Mouse (Mus musculus) embryonic stem cell, embryonic (primary cell): ENCODE measurements around the gene Actl11.

Source experiments
- CTCF ChIA-PET, 4 experiments: fragments of 300-600 bp in 2 of 4; fragments of 350-600 bp in 2 of 4; sonication (Branson Sonifier 250); formaldehyde crosslinking; loops; one replicate each; lab custom pipeline; 2022; ENCODE audit warnings: inconsistent platforms in 2 of 4; lab: Charles Lee
- POLR2A ChIA-PET, 4 experiments: fragments of 300-600 bp in 2 of 4; fragments of 350-600 bp in 2 of 4; sonication (Branson Sonifier 250); formaldehyde crosslinking; loops; one replicate each; lab custom pipeline; 2022; ENCODE audit warnings: antibody characterized with exemption in 4 of 4, inconsistent platforms in 1 of 4; lab: Charles Lee

Gene Actl11

GRCm38 (mm10) chr9:107962916-107963315 is 34.6 kb downstream of the Actl11 start:
- ChIA-PET POLR2A (interaction anchor here (0.6 to 5.6 kb wide), 20 partner anchors 9 to 117 kb away, joined by 3 to 46 read pairs (median 6); partner anchors contain the start of genes Amigo3 (in 2 of the 4), Inka1 (in 2 of the 4), Ip6k1 (in 2 of the 4) and Mst1r (in 1 of the 4)), CTCF (interaction anchor here (0.6 to 5.3 kb wide), 18 partner anchors 9 to 166 kb away, joined by 3 to 88 read pairs (median 7); partner anchors contain the start of genes Amigo3 (in 1 of the 4), Inka1 (in 1 of the 4) and Mst1r (in 1 of the 4))

GRCm38 (mm10) chr9:107963700-107964099 is 35.4 kb downstream of the Actl11 start:
- POLR2A ChIA-PET: interaction anchor here in 3 of 4 experiments (0.6 to 5.6 kb wide), 21 partner anchors 8 to 681 kb away, joined by 3 to 46 read pairs (median 4); partner anchors contain the start of genes Amigo3 (in 2 of the 3), Inka1 (in 2 of the 3), Traip (in 2 of the 3) and Gm20661 (in 1 of the 3)
- CTCF ChIA-PET: interaction anchor here (0.5 to 5.3 kb wide), 50 partner anchors 8 to 1149 kb away, joined by 3 to 88 read pairs (median 4); partner anchors contain the start of genes Inka1 (in 4 of the 4), Amigo3 (in 2 of the 4), Cdhr4 (in 1 of the 4) and Gm20661 (in 1 of the 4)

- CTCF ChIA-PET: interaction anchor here in 3 of 4 experiments (1.2 to 5.3 kb wide), 9 partner anchors 21 to 246 kb away, joined by 4 to 88 read pairs (median 7); partner anchors contain the start of genes Inka1 (in 1 of the 3) and Mst1r (in 1 of the 3)
- POLR2A ChIA-PET: interaction anchor here in 3 of 4 experiments (0.6 to 4.7 kb wide), 11 partner anchors 13 to 131 kb away, joined by 3 to 46 read pairs (median 4); partner anchors contain the start of genes Inka1 (in 3 of the 3), Amigo3 (in 2 of the 3), Gmppb (in 1 of the 3) and Traip (in 1 of the 3)
These were observed 36.4 kb downstream of the Actl11 start for GRCm38 (mm10) chr9:107964681-107965080.

DNA sequence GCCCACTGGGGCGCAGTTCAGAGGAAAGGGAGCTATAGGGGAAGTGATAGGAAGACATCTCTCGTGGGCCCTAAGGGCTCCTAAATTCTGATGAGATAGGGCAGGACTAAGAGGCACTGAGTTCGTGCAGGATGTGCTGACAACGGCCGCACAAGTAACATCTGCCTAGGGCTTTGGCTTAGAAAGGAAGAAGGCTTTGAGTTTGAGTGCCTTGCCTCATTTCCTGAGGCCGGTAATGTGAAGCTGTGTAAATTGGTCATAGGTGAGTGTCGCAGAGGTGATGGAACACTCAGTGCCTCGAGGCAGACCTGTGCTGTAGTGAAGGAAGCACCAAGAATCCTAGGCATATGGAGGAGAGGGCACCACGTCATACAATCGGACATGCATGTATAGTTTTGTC is 38.4 kb downstream of the Actl11 start:
- ChIA-PET POLR2A (interaction anchor here in 2 of 4 experiments (0.8 to 2.1 kb wide), 6 partner anchors 9 to 87 kb away, joined by 3 to 6 read pairs (median 3); partner anchors contain the start of genes Amigo3 (in 1 of the 2) and Ip6k1 (in 1 of the 2)), CTCF (interaction anchor here in 3 of 4 experiments (0.9 to 1.3 kb wide), 3 partner anchors 19 to 44 kb away, joined by 3 read pairs; partner anchors contain the start of gene Inka1 (in 2 of the 3))

DNA sequence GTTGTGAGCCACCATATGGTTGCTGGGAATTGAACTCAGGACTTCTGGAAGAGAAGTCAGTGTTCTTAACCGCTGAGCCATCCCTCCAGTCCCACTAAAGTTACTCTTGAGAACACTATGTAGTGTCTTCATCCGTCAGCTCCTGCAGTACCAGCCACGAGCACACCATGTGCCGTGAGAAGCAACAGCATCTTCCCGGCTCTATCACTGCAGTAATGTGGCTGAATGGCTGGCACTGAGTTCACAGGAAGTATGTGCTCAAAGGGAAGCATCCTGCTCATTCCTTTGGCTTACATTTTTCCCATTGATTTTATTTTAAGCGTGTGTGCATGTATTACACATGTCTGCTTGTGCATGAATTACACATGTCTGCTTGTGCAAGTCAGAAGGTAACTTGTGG is 39.2 kb downstream of the Actl11 start:
- CTCF ChIA-PET: interaction anchor here in 3 of 4 experiments (0.8 to 1.1 kb wide), 3 partner anchors 18 to 100 kb away, joined by 3 to 4 read pairs (median 3); partner anchors contain the start of gene Inka1 (in 1 of the 3)
- POLR2A ChIA-PET: interaction anchor here in 2 of 4 experiments (0.8 to 2.1 kb wide), 5 partner anchors 10 to 86 kb away, joined by 3 to 9 read pairs (median 6); partner anchors contain the start of genes Ip6k1 (in 2 of the 2) and Amigo3 (in 1 of the 2)

DNA sequence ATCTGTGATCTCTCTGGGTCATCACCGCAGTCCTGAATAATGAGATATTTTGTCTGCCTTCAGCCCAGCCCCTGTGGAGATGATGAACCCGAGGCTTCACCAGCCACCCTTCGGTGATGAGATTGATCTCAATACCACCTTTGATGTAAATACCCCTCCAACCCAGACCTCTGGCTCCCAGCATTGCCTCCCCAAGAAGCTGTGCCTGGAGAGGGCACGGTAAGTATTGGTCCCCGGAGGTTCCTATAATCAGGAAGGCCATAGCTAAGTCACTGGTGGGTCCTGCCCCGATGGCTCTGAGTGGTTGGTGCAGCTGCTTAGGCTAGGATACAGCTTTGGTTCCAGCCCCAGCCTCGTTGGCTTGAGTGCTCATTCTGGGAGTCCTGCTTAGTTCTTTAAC is 40.3 kb downstream of the Actl11 start:
- ChIA-PET POLR2A (interaction anchor here in 2 of 4 experiments (1.0 to 2.1 kb wide), 5 partner anchors 13 to 38 kb away, joined by 3 to 9 read pairs (median 6); partner anchors contain the start of genes Ip6k1 (in 2 of the 2) and Inka1 (in 1 of the 2)), CTCF (interaction anchor here in 2 of 4 experiments (0.6 to 1.1 kb wide), 2 partner anchors 14 to 99 kb away, joined by 3 to 4 read pairs; partner anchors contain the start of gene Gm20661 (in 1 of the 2))

- CTCF ChIA-PET: interaction anchor here in 3 of 4 experiments (0.6 to 4.2 kb wide), 7 partner anchors 9 to 411 kb away, joined by 3 to 27 read pairs (median 6); partner anchors contain the start of genes Amigo3 (in 1 of the 3) and Inka1 (in 1 of the 3)
- POLR2A ChIA-PET: interaction anchor here in 3 of 4 experiments (0.8 to 4.9 kb wide), 16 partner anchors 9 to 114 kb away, joined by 3 to 38 read pairs (median 7); partner anchors contain the start of genes Inka1 (in 3 of the 3), Ip6k1 (in 2 of the 3), Cdhr4 (in 1 of the 3) and Gm20661 (in 1 of the 3)
These were observed 42.0 kb downstream of the Actl11 start for GRCm38 (mm10) chr9:107970311-107970710.

DNA sequence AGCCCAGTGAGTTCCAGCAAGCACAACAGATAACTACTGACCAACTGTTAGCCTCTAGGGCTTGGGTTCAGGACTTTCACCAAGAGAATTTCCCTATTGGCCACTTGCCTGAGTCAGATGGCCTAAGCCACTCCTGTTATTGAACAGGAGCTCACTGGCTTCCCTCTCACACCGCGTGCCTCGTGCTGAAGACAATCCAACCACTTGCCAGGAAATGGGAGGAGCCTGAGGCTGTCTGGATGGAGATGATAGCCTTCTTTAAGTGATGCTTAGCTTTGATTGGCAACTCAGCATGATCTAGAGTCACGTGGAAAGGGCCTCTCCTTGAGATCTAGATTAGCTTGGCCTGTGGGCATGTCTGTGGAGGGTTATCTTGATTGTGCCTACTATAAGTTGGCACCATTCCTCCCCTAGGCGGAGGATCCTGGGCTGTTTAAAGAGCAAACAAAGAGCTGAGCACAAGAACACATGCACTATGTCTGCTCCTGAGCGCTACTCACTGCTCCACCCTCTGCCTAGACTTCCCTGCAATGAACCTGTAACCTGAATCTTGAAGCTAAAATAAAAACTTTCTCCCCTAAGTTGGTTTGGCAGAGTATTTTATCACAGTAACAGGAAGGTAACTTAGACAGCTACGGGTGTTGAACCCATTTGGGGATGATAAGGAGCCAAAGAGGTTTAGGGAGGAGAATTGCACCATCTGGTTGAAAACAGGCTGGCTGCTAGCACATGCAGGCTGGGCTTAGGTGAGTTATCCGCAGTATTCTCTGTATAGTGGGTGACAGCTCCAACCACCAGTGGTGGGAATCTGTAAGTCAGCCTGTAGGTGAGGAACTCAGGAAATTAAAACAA is 43.6 kb downstream of the Actl11 start:
- ChIA-PET CTCF (interaction anchor here (0.5 to 4.2 kb wide), 25 partner anchors 8 to 262 kb away, joined by 3 to 27 read pairs (median 4); partner anchors contain the start of genes Amigo3 (in 2 of the 4) and Inka1 (in 1 of the 4)), POLR2A (interaction anchor here (0.5 to 4.9 kb wide), 41 partner anchors 8 to 169 kb away, joined by 3 to 38 read pairs (median 5); partner anchors contain the start of genes Amigo3 (in 3 of the 4), Inka1 (in 3 of the 4), Ip6k1 (in 3 of the 4) and Gm20661 (in 2 of the 4))

GRCm38 (mm10) chr9:107974491-107975171 is 46.4 kb downstream of the Actl11 start:
- ChIA-PET CTCF (interaction anchor here in 2 of 4 experiments (0.6 to 1.5 kb wide), 3 partner anchors 11 to 330 kb away, joined by 3 to 6 read pairs (median 3); partner anchors contain the start of gene Inka1 (in 1 of the 2)), POLR2A (interaction anchor here in 3 of 4 experiments (0.7 to 2.5 kb wide), 8 partner anchors 10 to 103 kb away, joined by 3 to 18 read pairs (median 4); partner anchors contain the start of genes Inka1 (in 2 of the 3) and Ip6k1 (in 1 of the 3))

GRCm38 (mm10) chr9:107975399-107976386 is 47.4 kb downstream of the Actl11 start, which contains the start of gene Uba7:
Gene Uba7 (plus strand): TSS chr9:107975505.
- ChIA-PET POLR2A (interaction anchor here in 3 of 4 experiments (0.6 to 2.5 kb wide), 17 partner anchors 9 to 192 kb away, joined by 3 to 18 read pairs (median 4); partner anchors contain the start of genes Inka1 (in 3 of the 3), Ip6k1 (in 2 of the 3), Amigo3 (in 1 of the 3) and Cdhr4 (in 1 of the 3)), CTCF (interaction anchor here in 3 of 4 experiments (0.6 to 1.6 kb wide), 13 partner anchors 10 to 91 kb away, joined by 3 to 6 read pairs (median 3); partner anchors contain the start of gene Inka1 (in 2 of the 3))

- CTCF ChIA-PET: no interaction called here
These were observed 50.5 kb downstream of the Actl11 start for GRCm38 (mm10) chr9:107978815-107979214.

More at GRCm38 (mm10) chr9:107978815-107979214, 50.5 kb downstream of the Actl11 start:
- POLR2A ChIA-PET: interaction anchor here in 2 of 4 experiments (0.6 to 1.5 kb wide), 2 partner anchors 16 to 390 kb away, joined by 4 read pairs; no protein-coding TSS in a partner anchor
